Mouse (Mus musculus) brain, embryonic 18.5 days (tissue): ENCODE results near the gene Exoc6b.
A peak's percentile ranks its signal among the peaks of the same experiment; 100 is the strongest.

Experiments used
- DNase-seq: peaks from one replicate; pipeline ENCODE4 v3.0.0-alpha.2; 2012; ENCODE audit warnings: low read depth, low spot score

Exoc6b gene

GRCm38 (mm10) chr6:84882663-84883517 lies 186.4 kb downstream of the Exoc6b start:
- DNase-seq, result no peak

- DNase-seq, result no peak
Measured at GRCm38 (mm10) chr6:84875869-84876268, 193.4 kb downstream of the Exoc6b start.

- peak; percentile 16 for DNase-seq
Measured at GRCm38 (mm10) chr6:84867114-84867513, 202.2 kb downstream of the Exoc6b start.

DNA sequence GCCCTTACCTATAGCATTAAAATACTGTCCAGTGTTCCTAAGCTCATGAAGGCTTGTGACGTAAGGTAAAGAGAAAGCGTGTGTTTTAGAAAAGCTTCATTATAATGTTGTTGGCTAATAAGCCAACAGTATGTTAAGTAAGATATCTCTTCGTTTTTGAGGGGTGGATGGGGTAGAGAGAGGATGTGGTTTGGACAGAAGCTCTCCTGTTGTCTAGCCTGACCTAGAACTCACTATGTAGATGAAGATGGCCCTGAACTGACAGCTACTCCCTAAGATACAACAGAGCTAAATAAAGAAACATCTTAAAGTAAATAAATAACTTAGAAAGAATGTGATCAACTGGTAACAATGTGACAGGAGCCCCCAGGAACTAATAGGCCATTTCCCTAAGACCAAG lies 204.7 kb downstream of the Exoc6b start:
- DNase-seq, result no peak

- DNase-seq, result no peak
Measured at GRCm38 (mm10) chr6:84863816-84864375, 205.4 kb downstream of the Exoc6b start.

DNA sequence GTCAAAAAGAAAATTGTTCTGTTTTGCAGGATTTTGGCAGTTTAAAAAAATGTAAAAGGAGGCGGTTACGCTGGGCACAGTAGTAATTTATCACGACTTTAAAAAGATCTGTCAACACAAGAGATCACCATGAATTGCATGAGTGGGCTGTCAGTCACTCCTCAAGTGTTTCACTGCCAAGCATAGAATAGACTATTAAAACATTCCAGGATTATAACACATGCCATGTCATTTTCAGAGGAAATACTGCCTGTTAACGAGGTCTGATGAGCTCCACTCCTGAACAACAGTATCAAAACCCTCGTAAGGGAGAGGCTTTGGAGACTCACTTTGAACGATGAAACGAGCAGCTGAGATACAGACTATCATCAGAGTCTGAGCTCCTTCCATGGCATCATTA lies 223.6 kb downstream of the Exoc6b start:
- peak; percentile 14 for DNase-seq

GRCm38 (mm10) chr6:84841138-84841537 lies 228.2 kb downstream of the Exoc6b start:
- DNase-seq, result no peak

GRCm38 (mm10) chr6:84807546-84807945 lies 261.8 kb downstream of the Exoc6b start:
- DNase-seq, result no peak

DNA sequence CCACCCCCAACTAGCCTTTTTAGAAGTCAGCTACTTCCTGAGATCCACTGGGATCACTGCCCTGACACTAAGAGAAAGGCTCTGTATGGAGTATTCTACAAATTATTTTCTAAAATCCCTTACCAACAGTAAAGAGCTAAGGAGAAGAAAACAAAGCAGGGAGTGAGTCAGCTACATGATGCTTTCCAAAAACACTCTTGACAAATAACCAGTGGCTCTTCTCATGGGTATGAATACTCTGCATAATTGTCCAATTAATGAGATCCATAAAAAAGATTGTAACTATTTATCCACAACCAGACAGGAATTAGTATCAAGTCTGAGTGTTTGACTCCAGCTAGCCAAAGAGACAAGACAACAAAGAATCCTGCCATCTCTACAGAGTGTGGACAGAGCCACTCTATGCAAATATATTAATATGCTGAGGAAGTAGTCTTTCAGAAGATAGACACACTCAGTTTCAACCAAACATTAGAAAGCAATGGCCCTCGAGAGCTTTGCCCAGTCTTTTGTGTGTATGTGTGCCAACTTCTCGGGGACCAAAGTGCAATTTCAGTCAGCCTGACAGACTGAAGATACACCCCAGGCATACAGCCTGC lies 263.1 kb downstream of the Exoc6b start:
- DNase-seq, result no peak

DNA sequence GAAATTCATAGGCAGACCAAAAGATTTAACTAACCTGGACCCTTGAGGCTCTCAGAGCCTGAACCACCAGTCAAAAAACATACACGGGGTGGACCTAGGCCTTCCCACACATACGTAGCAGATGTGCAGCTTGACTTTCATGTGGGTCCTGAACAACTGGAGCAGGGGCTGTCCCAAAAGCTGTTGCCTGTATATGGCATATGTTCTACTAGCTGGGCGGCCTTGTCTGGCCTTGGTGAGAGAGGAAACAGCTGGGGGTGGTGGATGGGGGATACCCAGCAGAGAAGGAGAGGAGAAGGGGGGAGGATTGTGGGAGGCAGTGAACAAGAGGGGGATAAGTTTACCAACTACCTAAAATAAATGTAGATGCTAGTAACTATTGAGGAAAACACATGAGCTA lies 270.6 kb downstream of the Exoc6b start:
- no peak for DNase-seq

GRCm38 (mm10) chr6:84783994-84784393 lies 285.3 kb downstream of the Exoc6b start:
- peak; percentile 10 for DNase-seq

- no peak for DNase-seq
Measured at GRCm38 (mm10) chr6:84779987-84780386, 289.3 kb downstream of the Exoc6b start.

GRCm38 (mm10) chr6:84778970-84779369 lies 290.3 kb downstream of the Exoc6b start:
- no peak for DNase-seq

GRCm38 (mm10) chr6:84775908-84776307 lies 293.4 kb downstream of the Exoc6b start:
- no peak for DNase-seq

DNA sequence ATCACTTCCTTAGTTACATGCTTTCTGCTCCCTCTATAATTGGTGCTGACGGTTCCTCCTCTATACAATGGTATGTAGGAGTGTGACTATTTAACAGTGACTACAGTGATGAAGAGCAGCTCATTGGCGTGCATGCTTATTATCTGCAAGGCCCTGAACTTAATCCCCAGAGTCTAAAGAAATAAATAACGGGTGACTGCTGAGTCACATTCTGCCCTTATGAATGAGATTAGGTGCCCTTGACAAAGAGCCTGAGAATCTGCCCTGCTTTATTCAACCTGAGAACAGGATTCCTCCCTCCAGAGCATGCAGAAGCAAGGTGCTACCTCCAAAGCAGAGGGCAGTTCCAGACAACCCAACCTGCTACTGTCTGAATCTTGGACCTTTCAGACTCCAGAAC lies 314.0 kb downstream of the Exoc6b start:
- DNase-seq, result no peak

- DNase-seq, result no peak
Measured at GRCm38 (mm10) chr6:84752806-84753420, 316.4 kb downstream of the Exoc6b start.

DNA sequence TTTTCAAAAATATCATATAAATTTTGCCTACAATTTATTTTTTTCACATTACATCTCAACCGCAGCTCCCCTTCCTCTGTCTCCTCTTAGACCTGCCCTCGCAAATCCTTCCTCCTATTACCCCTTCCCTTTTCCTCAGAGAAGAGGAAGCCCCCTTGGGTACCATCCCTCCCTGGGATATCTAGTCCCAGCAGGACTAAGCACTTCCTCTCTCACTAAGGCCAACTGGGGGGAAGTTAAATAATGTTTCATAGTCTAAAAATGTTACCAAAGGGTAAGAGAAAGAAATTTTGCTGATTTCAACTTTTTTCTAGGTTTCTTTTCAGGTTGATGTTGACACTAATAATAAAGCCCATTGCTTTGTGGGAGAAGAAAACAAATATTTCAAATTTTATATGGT lies 317.9 kb downstream of the Exoc6b start:
- no peak for DNase-seq

DNA sequence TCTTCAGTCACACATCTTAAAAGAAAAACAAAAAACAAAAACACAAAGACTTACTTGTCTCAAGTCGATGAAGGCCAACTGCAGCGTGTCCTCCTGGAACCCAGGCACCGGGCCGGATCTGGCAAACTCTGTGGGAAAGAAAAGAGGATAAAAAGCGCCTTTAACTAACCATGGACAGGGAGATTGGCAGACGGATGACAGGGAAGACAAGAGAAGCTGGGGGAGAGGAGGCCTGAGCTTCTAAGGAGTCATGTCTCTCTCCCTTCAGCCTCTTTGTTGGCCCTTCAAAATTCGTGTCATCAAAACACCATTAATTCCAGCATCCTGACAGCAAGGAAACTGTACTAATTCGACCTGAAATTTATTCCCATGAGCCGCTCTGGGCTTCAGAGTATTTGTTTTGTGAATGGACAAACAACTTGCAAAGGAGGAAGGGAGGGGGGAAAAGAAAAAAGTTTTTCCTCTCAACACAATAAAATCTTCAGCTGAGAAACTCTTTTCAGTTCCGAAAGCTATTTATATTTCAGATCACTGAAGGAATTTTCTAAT lies 322.4 kb downstream of the Exoc6b start:
- peak; percentile 10 for DNase-seq

- no peak for DNase-seq
Measured at GRCm38 (mm10) chr6:84746193-84746846, 323.0 kb downstream of the Exoc6b start.

- no peak for DNase-seq
Measured at GRCm38 (mm10) chr6:84745570-84745969, 323.7 kb downstream of the Exoc6b start.

GRCm38 (mm10) chr6:84742227-84742626 lies 327.1 kb downstream of the Exoc6b start:
- no peak for DNase-seq

DNA sequence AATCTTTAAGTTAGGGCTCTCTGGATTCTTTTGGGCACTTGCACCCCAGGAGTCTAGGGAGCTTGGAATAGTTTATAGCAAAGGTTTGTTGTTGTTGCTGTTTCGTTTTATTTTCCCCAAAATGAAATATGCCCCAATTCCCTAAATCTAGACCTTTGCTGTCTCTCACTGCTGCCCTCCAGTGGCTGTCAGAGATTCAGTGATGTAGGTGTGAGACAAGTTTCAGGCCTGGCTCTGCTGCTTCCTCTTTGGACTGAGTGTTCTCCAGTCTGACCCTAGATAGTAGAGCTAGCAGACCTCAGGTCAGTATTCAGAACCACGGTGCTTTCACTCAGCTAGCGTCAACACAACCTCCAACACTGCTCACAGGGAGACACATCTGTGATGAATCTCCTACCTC lies 332.4 kb downstream of the Exoc6b start:
- DNase-seq, result no peak
